Mouse (Mus musculus) embryo, embryonic 10.5 days (tissue): Measurements from ENCODE around the gene Grm8.

Source experiments
- DNase-seq: peaks from one replicate; pipeline ENCODE4 v3.0.0-alpha.2; 2015; ENCODE audit warnings: low spot score

Grm8 gene

DNA sequence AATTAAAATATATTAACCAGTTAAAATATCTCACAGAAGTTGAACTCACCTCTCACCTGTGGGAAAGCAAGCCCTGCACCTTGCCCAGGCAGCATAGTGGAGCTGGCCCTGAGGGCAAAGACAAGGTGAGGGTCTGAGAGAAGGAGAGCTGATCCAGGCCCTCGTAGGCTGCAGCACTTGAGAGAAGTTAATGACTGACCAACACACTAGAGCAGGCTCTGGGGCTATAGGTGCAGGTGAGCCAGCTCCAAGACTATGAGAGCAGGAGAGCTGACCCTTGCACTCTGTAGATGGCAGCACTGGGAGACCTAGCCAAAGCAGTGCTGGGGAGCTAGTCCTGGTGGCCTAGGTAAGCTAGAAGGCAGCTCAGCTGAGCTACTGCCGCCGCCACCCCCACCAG is 499.1 kb downstream of the Grm8 start:
- DNase-seq: no peak

DNA sequence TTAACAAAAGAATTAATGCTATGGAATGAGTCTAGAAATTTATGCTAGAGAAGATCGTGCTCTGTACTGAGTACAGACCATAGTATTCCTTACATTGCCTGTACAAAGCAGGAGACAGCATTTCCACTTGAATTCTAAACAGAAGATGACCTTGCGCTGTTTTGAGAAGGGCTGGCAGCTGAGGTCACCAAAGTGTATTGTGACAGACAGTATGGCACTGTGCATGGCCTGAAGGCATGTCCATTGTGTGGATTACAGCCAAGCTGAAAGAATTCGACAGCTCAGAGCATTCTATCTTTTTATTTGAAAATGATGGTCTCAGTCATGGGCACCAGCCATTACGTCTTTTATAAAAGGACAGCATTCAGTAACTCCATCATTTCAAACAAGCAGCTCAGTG is 517.5 kb downstream of the Grm8 start:
- DNase-seq: peak; percentile 14

DNA sequence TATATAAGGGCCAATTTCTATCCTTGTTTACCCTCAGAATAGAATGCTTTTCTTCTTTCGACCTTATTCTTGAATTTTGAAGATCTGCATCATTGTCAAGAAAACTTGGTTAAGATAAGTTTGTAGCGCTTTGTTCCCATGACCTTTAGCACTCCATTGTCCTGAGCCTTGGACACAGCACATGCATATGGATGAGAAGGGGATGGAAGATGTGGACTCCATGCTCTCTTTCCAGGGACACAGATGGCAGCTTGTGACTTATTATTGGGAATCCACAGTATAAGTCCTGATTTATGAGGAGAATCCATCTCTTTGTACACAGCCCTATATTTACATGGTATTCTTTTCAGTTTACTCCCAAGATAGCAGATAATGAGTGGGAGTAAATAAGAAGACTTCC is 554.5 kb downstream of the Grm8 start:
- DNase-seq: peak; percentile 42

DNA sequence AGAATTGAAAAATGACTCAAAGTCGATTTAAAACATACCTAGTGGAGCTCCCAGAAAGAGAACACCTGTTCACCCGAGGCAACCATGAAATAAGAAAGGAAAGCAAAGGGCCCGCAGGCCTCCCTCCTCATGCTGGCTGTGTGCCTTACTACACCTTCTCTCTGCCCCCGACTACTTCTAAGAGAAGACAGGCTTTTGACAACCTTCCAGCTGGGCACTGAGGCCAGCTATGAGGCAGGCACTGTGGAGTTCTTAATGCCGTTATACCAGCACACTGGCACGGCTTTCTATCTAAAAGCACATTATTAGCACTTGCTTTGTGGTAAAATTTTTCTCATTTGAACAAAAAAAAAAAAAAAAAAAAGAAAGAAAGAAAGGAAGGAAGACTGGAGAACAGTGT is 589.5 kb downstream of the Grm8 start:
- no peak for DNase-seq

DNA sequence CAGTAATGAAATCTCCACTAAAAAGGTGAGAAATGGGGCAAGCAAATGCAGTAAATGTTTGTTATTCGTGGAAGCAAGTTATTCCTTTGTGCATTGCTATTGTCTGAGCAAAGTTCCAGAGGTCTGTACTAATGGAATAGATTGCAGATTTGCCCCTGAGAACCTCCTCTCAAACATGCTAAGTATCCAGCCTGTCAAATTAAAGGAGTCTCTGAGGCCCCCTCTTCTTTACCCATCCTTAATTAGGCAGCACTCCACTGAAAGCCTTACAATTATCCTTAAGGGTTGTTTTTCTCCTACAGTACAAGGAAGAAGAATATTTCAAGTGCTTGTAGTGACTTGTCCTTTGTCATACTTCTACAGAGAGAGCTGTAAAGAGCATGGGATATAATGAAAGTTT is 617.4 kb downstream of the Grm8 start:
- no peak for DNase-seq

DNA sequence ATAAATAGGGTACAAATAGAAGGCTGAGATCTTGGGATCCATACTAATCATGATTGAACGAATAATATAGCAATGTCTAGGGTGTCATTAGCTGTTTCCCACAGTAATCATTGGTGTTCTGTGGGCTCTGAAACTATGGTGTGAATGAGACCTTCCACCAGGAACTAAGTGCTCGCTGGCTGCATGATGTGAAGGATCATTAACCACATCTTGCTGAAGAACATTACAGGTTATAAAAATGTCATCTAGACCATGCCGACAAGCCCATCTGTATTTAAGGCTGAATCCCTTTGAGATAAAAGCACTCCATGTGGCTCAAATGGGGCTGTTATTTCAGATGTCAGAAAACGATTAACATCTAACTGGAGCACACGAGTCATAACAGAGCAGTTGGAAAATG is 674.0 kb downstream of the Grm8 start:
- no peak for DNase-seq

DNA sequence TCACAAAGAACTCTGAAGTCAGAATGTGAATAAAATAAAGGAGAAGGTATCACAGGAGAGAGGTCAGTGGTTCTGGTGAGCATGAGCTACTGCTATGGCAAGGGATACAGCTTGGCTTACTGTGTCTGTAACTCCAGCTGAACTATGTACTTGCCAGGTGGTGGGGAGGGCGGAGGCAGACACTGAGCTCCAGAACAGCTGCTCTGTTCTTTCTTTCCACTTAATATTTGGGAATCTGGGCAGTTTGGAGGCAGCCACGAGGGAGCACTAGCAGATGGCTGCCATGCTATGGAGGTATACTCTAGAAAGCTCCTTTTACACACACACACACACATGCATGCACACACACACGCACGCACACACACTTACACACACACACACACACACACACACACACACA is 726.5 kb downstream of the Grm8 start:
- DNase-seq: peak; percentile 7

DNA sequence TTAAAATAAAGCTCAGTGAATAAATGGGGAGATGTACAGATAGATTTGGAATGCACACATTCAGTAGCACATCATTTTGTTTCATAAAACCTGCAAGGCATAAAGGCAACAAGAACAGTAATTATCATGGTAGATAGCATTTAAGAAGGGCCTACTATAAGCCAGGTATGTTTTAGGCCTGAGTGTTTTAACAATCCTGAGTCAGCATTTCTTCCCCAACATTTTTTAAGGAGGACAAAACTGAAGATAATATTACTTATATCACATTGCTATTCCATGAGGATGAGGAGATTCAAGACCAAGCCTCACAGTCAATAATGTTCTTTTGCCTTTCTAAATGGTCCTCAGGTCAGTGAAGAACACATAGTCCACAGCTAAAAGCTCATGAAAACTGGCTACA is 762.6 kb downstream of the Grm8 start:
- DNase-seq: no peak

DNA sequence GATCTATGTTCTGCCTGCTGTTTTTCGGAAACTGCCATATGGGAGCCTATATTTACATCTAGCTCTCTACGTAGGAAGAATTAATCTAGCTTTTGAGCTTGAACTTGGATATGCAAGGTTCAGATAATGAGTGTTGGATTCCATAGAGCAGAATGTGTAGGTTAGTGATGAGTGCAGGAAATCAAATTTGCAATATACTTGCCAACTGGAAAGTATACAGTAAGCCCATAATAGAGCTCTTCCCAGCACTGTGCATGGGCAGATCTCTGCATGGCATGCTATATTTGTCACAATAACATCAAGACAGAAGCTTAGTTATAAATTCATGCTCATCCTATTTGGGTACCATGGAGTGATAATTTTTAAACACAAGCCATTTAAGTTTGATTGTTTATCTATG is 763.9 kb downstream of the Grm8 start:
- DNase-seq: no peak

DNA sequence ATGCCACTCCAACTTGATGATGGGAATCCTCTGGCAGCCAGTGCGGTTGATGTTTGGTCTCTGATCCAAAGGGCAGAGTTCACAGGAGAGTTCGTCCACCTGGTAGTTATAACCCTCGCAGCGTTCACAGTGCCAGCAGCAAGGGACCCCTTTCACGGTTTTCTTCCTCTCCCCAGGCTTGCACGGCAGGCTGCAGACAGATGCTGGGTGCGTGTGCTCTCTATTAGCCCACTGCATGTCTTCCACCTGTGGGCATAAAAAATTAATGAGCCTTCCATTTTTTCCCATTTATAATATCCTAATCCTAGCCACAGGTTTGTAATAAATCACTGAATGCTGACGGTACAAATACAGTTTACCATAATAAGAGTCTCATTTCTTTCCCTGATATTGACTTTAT is 771.2 kb downstream of the Grm8 start:
- no peak for DNase-seq

DNA sequence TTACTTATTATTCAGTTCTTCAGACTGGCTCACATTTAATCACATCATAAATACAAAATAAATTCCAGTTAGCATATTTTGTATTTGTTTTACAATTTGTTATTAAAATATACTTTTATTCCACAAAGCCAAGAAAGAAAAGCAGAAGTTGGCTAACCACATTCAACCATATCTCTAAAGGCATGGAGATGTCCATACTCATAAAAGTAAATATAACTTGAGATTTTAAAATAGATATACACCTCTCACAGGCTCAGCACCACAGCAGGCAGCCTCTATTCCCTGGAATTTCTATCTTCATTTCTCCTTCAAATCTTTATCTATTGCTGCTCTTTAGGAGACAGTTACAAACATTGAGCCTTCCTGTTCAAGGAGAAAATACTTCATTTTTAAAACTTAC is 774.5 kb downstream of the Grm8 start:
- no peak for DNase-seq

DNA sequence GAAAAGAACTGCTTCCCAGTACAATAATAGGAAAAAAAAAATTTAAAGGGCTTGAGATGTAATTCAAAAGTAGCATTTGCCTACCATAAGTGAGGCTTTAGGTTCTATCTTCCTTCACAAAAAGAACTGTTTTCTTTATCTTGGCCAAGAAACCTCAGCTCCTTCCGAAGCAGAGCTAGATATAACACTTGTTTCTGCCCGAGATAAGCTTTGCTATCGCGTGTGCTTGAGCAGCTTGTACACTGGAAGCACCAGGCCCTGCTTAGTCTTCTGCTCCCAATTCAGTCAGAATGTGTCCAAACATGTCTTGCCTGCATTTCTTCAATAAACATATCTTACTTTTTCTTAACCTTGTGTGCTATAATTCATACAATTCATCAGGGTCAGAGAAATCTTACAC is 783.8 kb downstream of the Grm8 start:
- DNase-seq: no peak

DNA sequence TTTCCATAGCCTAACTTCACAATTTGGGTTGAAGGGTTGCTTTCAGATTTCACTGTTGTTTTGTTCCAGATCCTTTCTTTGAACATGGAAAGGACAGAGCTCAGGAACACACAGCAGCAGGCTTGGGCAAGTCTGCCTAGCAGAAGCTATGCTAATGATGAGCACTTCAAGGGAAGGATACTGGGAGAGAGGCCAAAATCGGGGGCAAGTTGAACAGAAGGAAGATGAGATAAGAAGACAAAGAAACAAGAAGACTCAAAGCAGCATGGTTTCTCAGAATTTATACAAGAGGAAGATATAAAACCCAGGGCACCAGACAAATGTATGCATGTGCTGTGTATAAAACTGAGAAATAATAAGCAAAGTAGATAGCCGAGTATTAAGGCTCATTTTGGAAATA is 786.7 kb downstream of the Grm8 start:
- no peak for DNase-seq

DNA sequence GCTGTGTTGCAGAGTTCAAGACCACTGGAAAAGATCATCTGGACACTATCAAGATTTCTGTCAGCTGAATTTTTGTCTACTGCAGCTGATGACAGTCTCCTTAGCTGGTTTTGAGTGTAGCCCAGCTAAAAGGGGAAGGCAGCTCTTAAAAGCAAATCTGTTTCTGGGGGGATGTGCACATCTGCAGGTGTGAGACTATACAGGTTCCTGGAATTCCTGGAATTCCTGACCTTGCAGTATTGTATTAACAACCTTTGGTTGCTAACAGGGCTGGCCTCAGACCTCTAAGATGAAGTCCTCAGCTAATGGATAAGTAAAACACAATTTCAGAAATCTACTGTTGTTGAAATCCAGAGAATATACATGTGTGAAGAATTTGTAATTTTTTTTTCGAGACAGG is 788.7 kb downstream of the Grm8 start:
- peak; percentile 1 for DNase-seq

DNA sequence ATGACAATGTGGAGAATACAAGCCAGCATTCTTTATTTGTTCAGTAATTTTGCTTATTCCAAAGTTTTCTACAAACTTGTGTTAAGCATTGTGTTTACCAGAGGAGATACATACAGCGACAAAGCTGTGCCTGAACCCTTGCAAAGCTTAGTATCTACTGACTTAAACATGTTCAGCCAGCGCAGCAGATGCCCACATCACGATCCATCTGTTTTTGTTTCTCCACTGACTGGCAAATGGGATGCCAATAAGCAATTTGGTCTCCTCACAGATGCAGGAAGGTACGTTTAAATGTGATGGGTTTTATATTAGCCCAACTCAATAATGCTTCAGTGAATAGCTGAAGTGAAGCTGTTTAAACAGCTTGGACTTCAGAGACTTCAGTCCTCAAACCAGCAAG is 794.8 kb downstream of the Grm8 start:
- no peak for DNase-seq

DNA sequence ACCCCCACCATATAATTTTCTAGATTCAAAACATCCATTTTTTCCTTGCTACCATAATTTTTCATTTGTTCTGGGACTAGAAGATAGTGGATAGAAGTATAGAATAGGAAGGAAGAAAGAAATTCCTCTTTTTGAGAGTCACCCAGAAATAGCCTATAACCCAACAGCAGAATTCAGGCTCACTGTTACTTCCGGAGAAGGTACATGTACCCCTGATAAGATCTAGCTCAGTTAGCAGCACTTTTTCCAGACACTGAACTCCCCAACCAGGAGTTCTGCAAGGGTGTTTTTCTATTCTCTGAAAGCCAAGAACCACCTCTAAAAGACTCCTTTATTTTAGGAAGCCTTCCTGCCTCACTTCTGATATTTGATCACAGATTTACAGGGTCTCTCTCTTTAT is 816.4 kb downstream of the Grm8 start:
- no peak for DNase-seq

DNA sequence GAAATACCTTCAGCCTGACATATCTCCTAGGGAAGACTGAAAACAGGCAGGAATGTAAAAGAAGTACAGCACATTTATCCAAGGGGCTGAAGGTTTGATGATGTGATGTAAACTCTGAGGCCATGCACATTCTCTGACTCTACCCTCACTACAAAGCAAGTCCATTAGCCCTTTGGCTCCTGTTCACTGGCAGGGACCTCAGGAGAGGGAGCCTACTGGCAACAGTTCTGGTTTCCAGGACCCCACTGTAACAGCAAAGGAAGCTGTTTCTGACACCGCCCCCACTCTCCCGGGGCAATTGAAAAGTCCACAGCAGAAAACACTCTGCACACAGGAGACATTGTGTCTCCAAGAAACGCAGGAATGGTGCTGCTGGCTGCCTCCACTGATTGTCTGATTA is 817.6 kb downstream of the Grm8 start:
- no peak for DNase-seq

DNA sequence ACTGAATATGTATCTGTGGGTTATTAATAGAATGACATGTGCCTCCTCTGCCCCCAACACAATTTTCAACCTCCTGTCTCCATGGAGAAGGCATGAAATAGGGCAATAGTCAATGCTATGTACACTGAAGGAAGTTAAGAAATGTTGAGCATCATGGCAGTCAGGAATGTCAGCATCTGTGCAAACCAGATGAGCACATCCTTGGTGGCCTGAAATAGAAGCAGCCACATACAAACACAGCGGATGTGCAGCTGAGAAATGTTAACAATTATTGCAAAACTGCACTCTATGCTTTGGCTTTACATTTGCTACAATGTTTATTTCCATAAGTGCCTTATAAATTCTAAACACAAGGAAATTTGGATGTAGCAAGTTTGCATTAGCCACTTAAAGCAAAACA is 819.0 kb downstream of the Grm8 start:
- DNase-seq: no peak

DNA sequence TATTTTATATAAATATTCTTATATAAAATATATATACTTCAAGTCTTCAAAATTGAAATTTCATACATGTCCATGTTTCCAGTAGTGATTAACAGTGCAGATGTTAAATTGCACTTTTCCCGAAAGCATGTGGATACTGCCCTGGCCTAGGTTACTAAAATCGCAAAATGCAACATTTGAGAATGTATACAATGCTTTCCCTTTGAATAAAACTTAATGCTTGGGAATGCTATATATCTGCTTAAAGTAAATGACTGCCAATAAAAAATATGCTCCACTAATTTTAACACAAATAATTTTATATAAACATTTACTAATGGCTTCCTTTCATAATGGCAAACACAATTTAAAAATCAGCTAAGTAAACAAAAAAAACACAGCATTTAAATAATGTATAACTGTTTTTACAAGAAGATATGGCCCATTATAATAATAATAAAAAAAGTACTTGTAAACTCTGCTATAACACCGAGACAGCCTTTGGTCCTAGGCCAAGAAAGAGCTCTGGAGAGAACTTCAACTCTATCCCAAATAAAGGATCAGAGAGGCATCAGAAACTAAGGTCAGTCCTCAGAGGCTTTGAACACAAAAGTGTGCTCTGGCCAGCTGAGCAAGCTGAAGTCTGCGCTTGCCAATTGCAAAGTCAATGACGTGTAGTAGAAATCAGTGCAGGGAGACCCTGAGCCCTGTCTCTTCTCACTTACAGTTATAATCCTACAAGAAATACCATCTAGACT is 820.5 kb downstream of the Grm8 start:
- no peak for DNase-seq

DNA sequence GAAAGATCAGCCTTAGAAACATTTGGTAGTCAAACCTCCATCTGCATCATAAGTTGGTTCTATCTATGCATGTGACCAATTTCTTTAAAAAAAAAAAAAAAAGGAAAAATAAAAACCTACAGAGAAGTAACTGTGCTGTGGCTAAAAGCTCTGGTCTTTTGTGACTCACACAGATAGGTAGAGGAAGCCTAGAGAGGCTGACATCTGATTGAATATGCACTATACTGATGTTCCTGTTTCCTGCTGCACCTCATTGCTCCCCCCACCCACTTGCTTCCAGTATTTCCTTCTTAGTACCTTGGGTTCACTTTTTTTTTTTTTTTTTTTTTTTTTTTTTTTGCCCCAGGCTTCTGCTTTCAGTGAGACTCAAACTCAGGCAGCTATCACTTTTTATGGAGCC is 824.6 kb downstream of the Grm8 start:
- no peak for DNase-seq

DNA sequence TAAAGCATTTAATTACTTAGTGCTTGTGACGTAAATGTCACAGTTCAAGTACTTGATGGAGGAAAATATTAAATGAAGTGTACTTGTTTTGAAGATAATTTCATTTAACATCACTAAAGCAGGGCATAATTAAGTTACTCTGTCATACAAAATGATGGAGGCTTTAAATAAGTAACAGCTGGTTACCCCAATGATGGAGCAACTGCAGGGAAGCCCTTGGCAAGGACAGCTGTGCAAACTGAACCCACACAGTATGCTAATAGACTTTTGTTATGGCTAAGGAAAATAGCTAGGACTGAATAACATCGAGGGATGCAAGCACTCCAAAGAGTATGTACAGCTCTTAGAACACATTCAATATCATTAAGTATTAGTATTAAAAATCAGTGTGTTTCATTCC is 829.6 kb downstream of the Grm8 start:
- DNase-seq: peak; percentile 9

DNA sequence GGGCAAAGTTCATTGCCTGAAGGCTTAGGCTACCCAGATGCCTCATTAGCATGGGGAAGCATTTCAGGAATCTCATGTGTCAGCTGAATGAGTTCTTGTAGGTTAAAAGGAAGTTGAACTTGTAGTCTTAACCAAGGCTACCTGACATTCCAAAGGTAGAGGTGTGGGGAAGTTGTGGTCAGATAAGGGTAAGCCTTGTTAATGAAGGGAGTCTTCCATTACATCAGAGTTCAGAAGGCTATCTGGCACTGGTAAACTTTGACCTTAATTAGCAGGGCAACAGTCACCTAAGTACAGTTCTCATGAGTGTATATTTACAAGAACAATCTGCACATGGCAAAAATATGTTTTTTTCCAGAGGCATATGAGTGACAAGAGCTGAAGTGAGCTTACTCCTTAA is 870.0 kb downstream of the Grm8 start:
- no peak for DNase-seq

DNA sequence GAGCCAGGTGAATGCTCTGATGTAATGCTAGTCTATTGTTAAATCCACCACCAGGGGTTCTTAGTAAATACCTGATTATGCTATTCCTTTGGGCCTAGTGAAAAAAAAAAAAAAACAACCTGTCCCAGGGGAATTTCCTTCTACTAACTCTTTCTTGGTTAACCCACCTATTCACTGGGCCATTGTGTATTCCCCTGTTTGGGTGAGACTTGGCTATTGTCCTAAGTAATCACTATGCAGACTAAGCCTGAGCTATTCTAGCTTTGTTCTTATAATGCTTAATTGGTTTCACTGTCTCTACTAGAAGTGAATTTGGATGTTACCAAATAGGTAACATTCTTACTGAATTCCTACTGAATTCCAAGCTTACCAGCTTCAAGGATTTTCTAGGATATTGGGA is 872.4 kb downstream of the Grm8 start:
- DNase-seq: no peak

DNA sequence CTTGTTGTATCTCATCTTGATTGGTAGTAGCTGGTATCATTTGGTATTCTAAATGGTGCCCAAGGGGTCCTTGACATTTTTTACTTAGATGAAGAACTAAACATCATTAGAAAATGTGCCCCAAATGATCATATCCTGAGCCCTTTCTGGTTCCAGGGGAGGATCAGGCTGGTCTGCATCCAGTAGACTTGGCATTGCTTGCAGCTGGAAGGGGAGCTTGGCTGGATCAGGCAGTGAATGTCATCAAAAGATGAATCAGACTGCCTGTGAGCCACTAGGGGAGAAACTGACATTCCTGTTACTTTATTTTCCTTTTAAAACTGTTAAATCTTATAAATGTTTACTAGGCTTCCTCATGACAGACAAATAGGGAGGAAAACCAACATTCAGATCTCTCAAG is 894.6 kb downstream of the Grm8 start:
- no peak for DNase-seq

DNA sequence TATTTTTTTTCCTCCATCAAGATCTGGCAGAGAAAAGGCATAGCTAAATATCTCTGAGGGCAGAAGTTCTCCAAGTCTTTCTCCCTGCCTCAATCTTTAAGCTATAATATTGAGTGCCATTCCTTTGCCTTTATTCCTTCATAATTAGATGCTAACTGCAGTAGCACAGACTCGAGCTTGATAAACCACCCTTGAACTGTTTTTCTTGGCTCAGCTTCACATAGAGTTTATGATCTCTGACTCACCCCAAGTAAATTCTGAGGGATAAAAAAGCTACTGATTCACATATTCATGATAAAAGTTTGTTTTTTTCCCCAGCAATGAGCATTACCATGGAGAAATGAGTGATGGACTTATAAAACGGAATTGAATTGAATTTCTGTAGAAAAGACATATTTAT is 895.0 kb downstream of the Grm8 start:
- DNase-seq: no peak
